In genomic region chr7:70706281-70706680, GRCm38 (mm10) we compare ENCODE assay signal across 21 mouse cellular contexts.
"Had no signal": no experiment of that assay in that cellular context is flagged by ENCODE, and none has a peak within 500 bp of the region (broad histone marks: within the 10 kb centered on the region; RNA-seq: fewer than 3 reads in every experiment).

No protein-coding gene starts in this region.

- ATAC-seq: midbrain, embryonic 16.5 days had no signal

- H3K36me3 ChIP-seq: midbrain, embryonic 10.5 days; midbrain, embryonic 12.5 days; neural tube, embryonic 13.5 days; neural tube, embryonic 15.5 days; stomach, embryonic 15.5 days had no signal

- H3K27ac ChIP-seq: midbrain, embryonic 10.5 days; midbrain, embryonic 12.5 days; neural tube, embryonic 13.5 days; neural tube, embryonic 15.5 days; stomach, embryonic 15.5 days; stomach, postnatal 0 days had no signal

- H3K27me3 ChIP-seq: midbrain, embryonic 12.5 days; neural tube, embryonic 13.5 days; neural tube, embryonic 15.5 days; stomach, embryonic 15.5 days had no signal

- H3K4me1 ChIP-seq: midbrain, embryonic 10.5 days; midbrain, embryonic 12.5 days; neural tube, embryonic 13.5 days; neural tube, embryonic 15.5 days; stomach, embryonic 15.5 days had no signal

- H3K9me3 ChIP-seq: midbrain, embryonic 10.5 days; midbrain, embryonic 12.5 days; neural tube, embryonic 13.5 days; neural tube, embryonic 15.5 days; stomach, embryonic 15.5 days had no signal

- DNase-seq: lung, adult 18-20 months; lung, embryonic 14.5 days; lung, postnatal 10 days; lung, postnatal 4 days; midbrain, embryonic 14.5 days; retina, postnatal 1 day; right cerebral cortex, adult 18-20 months; right cerebral cortex, postnatal 25 days; right cerebral cortex, postnatal 4 days; spleen, adult 18-20 months; thymus, adult 2 months; thymus, postnatal 25 days; thymus, postnatal 4 days had no signal

- H3K4me2 ChIP-seq: lung, embryonic 14.5 days; midbrain, embryonic 12.5 days; neural tube, embryonic 13.5 days; neural tube, embryonic 15.5 days; stomach, embryonic 15.5 days had no signal

- H3K4me3 ChIP-seq: midbrain, embryonic 10.5 days; midbrain, embryonic 12.5 days; myocyte; neural tube, embryonic 13.5 days; neural tube, embryonic 15.5 days; stomach, embryonic 15.5 days had no signal

- H3K9ac ChIP-seq: lung, embryonic 14.5 days; midbrain, embryonic 12.5 days; neural tube, embryonic 13.5 days; neural tube, embryonic 15.5 days; stomach, embryonic 15.5 days had no signal
